Mouse (Mus musculus) lung, adult 2 months (tissue): Measurements from ENCODE around the gene Itgb3. TPM values are rescaled to one million over a fixed set of nuclear protein-coding genes. Genes with fewer than 3 reads are reported as not detected.
A peak's percentile ranks its signal among the peaks of the same experiment; 100 is the strongest.

Experiments
- DNase-seq: peaks from one replicate; pipeline ENCODE4 v3.0.0; 2022
- H3K4me1 ChIP-seq: fragments of 200-500 bp; 2 replicates; pipeline ENCODE4 v1.6.1; 2011; ENCODE audit warnings: low read length; ENCODE audit not compliant: control insufficient read depth, insufficient read depth
- H3K4me3 ChIP-seq: fragments of 200-500 bp; replicated peaks from 2 replicates; pipeline ENCODE3; 2011; ENCODE audit warnings: low read depth, mild to moderate bottlenecking, control low read depth, low read length; ENCODE audit errors: extremely low read depth
- CTCF ChIP-seq: fragments of 200-500 bp; IDR thresholded peaks from 2 replicates; pipeline ENCODE4 v1.5.1; 2011; ENCODE audit warnings: mild to moderate bottlenecking, low read length, control low read depth; ENCODE audit not compliant: insufficient read depth
- POLR2A ChIP-seq: fragments of 200-500 bp; IDR thresholded peaks from 2 replicates; pipeline ENCODE4 v1.6.1; 2011; ENCODE audit warnings: low read depth, mild to moderate bottlenecking, control low read depth, low read length, borderline replicate concordance; ENCODE audit errors: extremely low read depth
- WGBS: fragments of 180-500 bp; shearing (Covaris S2); methylation state at CpG from one replicate; pipeline ENCODE4 v1.1.7; 2018; 5-methylcytosine and 5-hydroxymethylcytosine counted together
- polyA plus RNA-seq: library from polyadenylated mRNA; depleted of rRNA; stranded (reverse); fragments of >200 nt; gene quantifications from 2 replicates; pipeline ENCODE4 v1.2.3, GENCODE M21; 2012

The Itgb3 gene
- polyA plus RNA-seq, 1 experiment = 16.2 TPM

- DNase-seq = no peak
- TF ChIP-seq POLR2A = no peak
- TF ChIP-seq CTCF = no peak
- H3K4me1 ChIP-seq = no peaks in the 10 kb centered on the region
- H3K4me3 ChIP-seq = no peak overlapping the region
- 71% methylated on average over 13 of the region's 13 CpGs for WGBS
Observed at GRCm38 (mm10) chr11:104599265-104599945, 8.4 kb upstream of the Itgb3 start.

GRCm38 (mm10) chr11:104600675-104601074 is 7.1 kb upstream of the Itgb3 start:
- WGBS = 77% methylated on average over 4 of the region's 4 CpGs
- DNase-seq = no peak

GRCm38 (mm10) chr11:104604192-104604591 is 3.6 kb upstream of the Itgb3 start:
- 59% methylated on average over 6 of the region's 6 CpGs for WGBS
- peaks cover 7% of the 10 kb centered on the region; the same call in 1 of the 2 replicates for H3K4me1 ChIP-seq
- TF ChIP-seq POLR2A (no peak), CTCF (no peak)

More at GRCm38 (mm10) chr11:104600675-104601074, 7.1 kb upstream of the Itgb3 start:
- no peaks in the 10 kb centered on the region for H3K4me1 ChIP-seq
- no peak overlapping the region for H3K4me3 ChIP-seq
- no peak for TF ChIP-seq POLR2A
- no peak for TF ChIP-seq CTCF

DNA sequence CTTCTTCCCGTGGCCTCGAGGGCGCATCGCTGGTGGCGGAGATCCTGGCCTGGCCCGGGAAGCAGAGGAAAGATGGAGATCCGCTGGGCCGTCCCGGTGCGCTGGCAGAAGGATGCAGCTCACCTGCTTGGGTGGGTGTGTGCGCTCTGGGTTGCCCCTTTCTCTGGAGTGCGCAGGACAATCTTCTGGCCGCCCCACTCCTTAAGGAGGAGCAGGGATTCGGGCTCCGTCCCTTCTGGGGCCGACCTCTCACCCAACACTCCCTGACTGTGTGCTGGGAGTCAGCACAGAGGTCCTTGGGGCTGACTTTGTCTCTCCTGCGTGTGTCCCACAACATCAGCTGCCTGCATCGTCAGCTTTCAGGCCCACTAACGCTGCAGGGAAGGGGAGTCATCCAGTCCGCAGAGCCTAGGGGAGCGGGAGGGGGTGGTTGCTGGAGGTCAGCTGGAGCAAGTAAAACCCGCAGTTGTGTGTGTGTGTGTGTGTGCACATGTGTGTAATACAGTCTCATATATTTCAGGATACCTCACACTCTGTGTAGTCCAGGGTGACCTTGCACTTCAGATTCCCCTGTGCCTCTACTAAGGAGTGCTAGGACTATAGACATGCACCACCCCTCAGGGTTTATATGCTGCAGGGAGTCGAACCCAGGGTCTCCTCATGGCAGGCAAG is 585 bp downstream of the Itgb3 start:
- DNase-seq = no peak
- H3K4me1 ChIP-seq = peaks cover 7% of the 10 kb centered on the region; the same call in 1 of the 2 replicates
- 11% methylated on average over 23 of the region's 23 CpGs for WGBS
- TF ChIP-seq POLR2A (no peak), CTCF (no peak)
- peak overlapping the region; percentile 70 for H3K4me3 ChIP-seq

More at GRCm38 (mm10) chr11:104604192-104604591, 3.6 kb upstream of the Itgb3 start:
- no peak for DNase-seq
- no peak overlapping the region for H3K4me3 ChIP-seq

GRCm38 (mm10) chr11:104609033-104609684 is 1.4 kb downstream of the Itgb3 start:
- DNase-seq = no peak
- TF ChIP-seq CTCF = no peak
- no peak for TF ChIP-seq POLR2A
- peaks cover 7% of the 10 kb centered on the region; the same call in 1 of the 2 replicates for H3K4me1 ChIP-seq
- 79% methylated on average over 6 of the region's 6 CpGs for WGBS
- H3K4me3 ChIP-seq = no peak overlapping the region

DNA sequence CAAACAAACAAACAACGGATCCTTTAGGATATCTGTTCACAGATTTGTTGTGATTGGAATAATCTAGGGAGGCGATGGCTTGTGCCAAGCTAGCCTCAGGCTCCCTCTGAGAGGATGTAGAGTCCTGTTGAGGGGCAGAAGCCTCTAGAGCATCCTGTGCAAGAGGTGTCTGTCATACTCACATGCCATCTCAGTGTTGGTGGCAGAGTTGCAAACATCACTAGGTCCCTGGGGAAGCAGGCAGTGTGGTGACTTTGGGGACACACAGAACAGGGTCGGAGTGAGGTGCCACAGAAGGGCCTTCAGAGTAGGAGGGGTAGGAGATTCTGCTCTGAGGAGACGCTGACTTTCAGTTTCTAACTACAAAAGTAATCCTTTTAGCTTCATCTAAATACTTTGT is 1.9 kb downstream of the Itgb3 start:
- WGBS = 71% methylated on average over 4 of the region's 4 CpGs
- TF ChIP-seq CTCF (no peak), POLR2A (no peak)
- no peak for DNase-seq
- peaks cover 7% of the 10 kb centered on the region; the same call in 1 of the 2 replicates for H3K4me1 ChIP-seq
- no peak overlapping the region for H3K4me3 ChIP-seq

DNA sequence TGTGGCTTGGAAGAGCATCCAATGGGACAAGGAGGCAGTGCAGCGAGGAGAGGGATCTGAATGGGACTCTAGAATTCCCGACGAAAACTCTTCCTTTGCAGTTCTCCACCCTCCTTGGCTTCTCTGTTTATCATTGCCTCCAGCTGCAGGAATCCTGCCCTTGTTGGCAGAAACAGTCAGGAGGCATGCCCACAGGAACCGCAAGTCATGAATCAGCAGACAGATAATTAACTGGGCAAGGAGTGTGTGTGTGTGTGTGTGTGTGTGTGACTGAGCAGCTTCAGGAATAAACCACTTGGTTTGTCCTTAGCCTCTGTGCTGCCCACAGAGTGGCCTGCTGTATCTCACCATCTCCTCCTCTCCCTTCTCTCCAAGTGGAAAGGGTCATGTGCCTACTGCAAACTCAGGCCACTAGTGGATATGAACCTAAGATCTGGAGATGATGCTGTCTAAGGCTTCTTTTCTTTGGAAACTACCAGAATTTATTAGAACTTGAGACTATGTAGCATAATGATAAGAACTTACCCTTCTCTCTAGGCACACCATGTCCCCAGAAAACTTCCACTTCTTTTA is 3.9 kb downstream of the Itgb3 start:
- Histone ChIP-seq H3K4me3 (no peak overlapping the region), H3K4me1 (peaks cover 7% of the 10 kb centered on the region; the same call in 1 of the 2 replicates)
- 13% methylated on average over 4 of the region's 4 CpGs for WGBS
- no peak for DNase-seq
- no peak for TF ChIP-seq POLR2A
- TF ChIP-seq CTCF = no peak

DNA sequence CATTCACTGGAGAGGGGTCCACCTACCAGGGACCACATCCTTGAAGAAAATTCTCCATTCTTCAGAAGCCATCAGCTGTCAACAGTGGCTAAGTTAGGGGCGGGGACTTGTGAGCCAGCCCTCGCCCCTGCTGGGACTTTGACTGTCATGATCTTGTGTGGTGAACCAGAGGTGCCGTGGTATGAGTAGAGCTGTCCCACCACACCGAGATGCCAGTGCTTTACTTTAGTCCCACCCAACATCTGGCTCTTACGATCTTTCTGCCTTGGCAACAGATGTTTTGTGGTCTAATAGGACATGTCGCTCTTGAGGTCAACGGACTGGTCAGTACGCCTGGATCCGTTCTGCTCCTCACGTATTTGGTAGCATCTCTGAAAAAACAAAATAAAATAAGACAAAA is 5.8 kb downstream of the Itgb3 start:
- no peak for TF ChIP-seq POLR2A
- no peak for TF ChIP-seq CTCF
- H3K4me1 ChIP-seq = no peaks in the 10 kb centered on the region
- DNase-seq = no peak
- WGBS = 83% methylated on average over 10 of the region's 10 CpGs
- no peak overlapping the region for H3K4me3 ChIP-seq

- H3K4me3 ChIP-seq = no peak overlapping the region
- no peak for DNase-seq
- 73% methylated on average over 2 of the region's 2 CpGs for WGBS
- no peaks in the 10 kb centered on the region; the same call in 1 of the 2 replicates for H3K4me1 ChIP-seq
- no peak for TF ChIP-seq POLR2A
- TF ChIP-seq CTCF = no peak
Observed at GRCm38 (mm10) chr11:104614130-104614529, 6.3 kb downstream of the Itgb3 start.
